Comparison of ENCODE assay signal across 7 mouse cellular contexts in the genomic region with DNA sequence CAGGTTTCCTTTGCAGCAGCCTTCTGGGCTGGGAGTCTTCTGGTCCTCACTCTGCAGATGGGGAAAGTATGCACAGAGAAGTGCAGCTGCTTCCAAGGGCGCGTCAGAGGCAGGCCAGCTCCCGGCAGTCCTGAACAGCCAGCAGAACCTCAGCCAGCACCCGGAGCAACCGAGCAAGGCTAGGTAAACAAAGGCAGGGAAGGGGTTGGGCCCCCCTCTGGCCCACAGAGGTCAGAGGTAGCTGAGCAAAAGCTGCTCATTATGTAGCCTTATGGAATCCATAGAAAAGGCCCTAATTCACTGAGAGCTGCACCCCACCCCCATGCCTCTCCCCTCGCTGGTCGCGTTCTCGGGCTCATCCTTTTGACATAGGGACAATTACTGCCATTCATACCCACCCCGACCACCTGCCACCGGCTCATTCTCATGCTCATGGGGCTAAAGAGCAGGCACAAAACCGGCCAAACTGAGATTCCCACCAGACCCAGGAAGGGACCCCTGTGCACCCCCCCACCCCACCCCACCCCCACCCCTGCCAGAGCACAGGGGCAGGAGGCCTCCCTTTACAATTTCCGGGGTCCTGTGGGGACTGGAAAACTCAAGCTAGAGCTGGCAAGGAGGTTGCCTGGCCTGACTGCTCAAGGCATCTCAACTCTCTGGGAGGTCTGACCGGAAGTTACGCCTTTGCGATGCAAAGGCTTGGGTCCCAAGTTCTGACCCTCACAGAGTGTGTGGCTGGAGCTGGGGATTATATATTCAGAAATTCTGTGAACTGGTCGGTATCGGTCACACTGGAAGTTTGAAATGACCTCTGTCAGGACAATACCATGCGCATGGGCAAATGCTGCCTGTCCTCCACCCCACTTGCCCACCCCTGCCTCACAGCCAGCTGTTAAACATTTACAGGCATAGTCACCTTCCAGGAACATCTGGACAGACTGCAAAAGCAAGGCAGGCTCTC. TPM values are rescaled to one million over a fixed set of nuclear protein-coding genes. Genes with fewer than 3 reads are reported as not detected.
DNase-seq lines count a peak whose midpoint lies in the region; ATAC-seq and TF ChIP-seq lines count a peak whose summit lies in the region.

No protein-coding gene starts in this region.

- TF ChIP-seq CTCF in liver, postnatal 0 days (IDR thresholded peaks at IDR 0.05; ENCODE audit: low read depth) = no peak

- peak; percentile 79 for DNase-seq in embryo, embryonic 10.5 days (ENCODE audit: low spot score)
- peak; percentile 54 for DNase-seq in forebrain, embryonic 10.5 days (ENCODE audit: extremely low spot score, low spot score)
- peak; percentile 30 for DNase-seq in liver, postnatal 0 days
- no peak for DNase-seq in ovary, postnatal 36 days (ENCODE audit: low spot score)
- DNase-seq in adrenal gland, postnatal 14 days = no peak

- no peak overlapping the region for H3K4me2 ChIP-seq in hindbrain, embryonic 16.5 days (ENCODE audit: low read length)
- no peak overlapping the region for H3K4me2 ChIP-seq in liver, postnatal 0 days (ENCODE audit: low read depth, low read length)

- H3K4me1 ChIP-seq in forebrain, embryonic 10.5 days = peaks cover 59% of the 10 kb centered on the region
- peaks cover 5% of the 10 kb centered on the region; the same call in 1 of the 2 replicates for H3K4me1 ChIP-seq in hindbrain, embryonic 16.5 days (ENCODE audit: control insufficient read depth, insufficient read depth, low read depth, low read length)
- H3K4me1 ChIP-seq in liver, postnatal 0 days (ENCODE audit: insufficient read depth) = no peaks in the 10 kb centered on the region

- no peak for TF ChIP-seq EP300 in liver, postnatal 0 days (IDR thresholded peaks at IDR 0.05; ENCODE audit: low read depth)

- no peaks in the 10 kb centered on the region for H3K9me3 ChIP-seq in forebrain, embryonic 10.5 days
- no peaks in the 10 kb centered on the region for H3K9me3 ChIP-seq in hindbrain, embryonic 16.5 days (ENCODE audit: control insufficient read depth, low read length)
- H3K9me3 ChIP-seq in liver, postnatal 0 days (ENCODE audit: low read length) = no peaks in the 10 kb centered on the region

- peak overlapping the region; percentile 81 for H3K27ac ChIP-seq in forebrain, embryonic 10.5 days
- H3K27ac ChIP-seq in hindbrain, embryonic 16.5 days (ENCODE audit: low read depth, low read length) = no peak overlapping the region
- no peak overlapping the region for H3K27ac ChIP-seq in liver, postnatal 0 days (ENCODE audit: low read depth)

- peak; percentile 62 for ATAC-seq in hindbrain, embryonic 16.5 days
- ATAC-seq in liver, postnatal 0 days = peak; percentile 51; the same call in 1 of the 2 replicates
- ATAC-seq in monocyte, adult 5-6 weeks (replicated peaks; ENCODE audit: insufficient number of reproducible peaks, low FRiP score, low TSS enrichment, poor library complexity, severe bottlenecking) = no peak

- H3K27me3 ChIP-seq in forebrain, embryonic 10.5 days (ENCODE audit: poor library complexity, severe bottlenecking) = peaks cover 22% of the 10 kb centered on the region
- no peaks in the 10 kb centered on the region for H3K27me3 ChIP-seq in hindbrain, embryonic 16.5 days (replicated peaks; ENCODE audit: control insufficient read depth, insufficient read depth, low read length)
- no peaks in the 10 kb centered on the region for H3K27me3 ChIP-seq in liver, postnatal 0 days (ENCODE audit: insufficient read depth, low read length)

- peak overlapping the region; percentile 23 for H3K4me3 ChIP-seq in forebrain, embryonic 10.5 days
- no peak overlapping the region for H3K4me3 ChIP-seq in hindbrain, embryonic 16.5 days (ENCODE audit: low read length)
- H3K4me3 ChIP-seq in liver, postnatal 0 days (ENCODE audit: low read depth, low read length) = no peak overlapping the region

- H3K9ac ChIP-seq in hindbrain, embryonic 16.5 days (ENCODE audit: low read depth, low read length) = no peak overlapping the region
- no peak overlapping the region for H3K9ac ChIP-seq in liver, postnatal 0 days (replicated peaks)

- H3K36me3 ChIP-seq in forebrain, embryonic 10.5 days (replicated peaks) = no peaks in the 10 kb centered on the region
- no peaks in the 10 kb centered on the region for H3K36me3 ChIP-seq in hindbrain, embryonic 16.5 days (ENCODE audit: control insufficient read depth, insufficient read depth, low read length)
- H3K36me3 ChIP-seq in liver, postnatal 0 days (replicated peaks; ENCODE audit: insufficient read depth, low read length) = no peaks in the 10 kb centered on the region

- 10% methylated on average over 19 of the region's 19 CpGs for WGBS in forebrain, embryonic 10.5 days
- WGBS in hindbrain, embryonic 16.5 days = 18% methylated on average over 19 of the region's 19 CpGs
- 42% methylated on average over 19 of the region's 19 CpGs for WGBS in liver, postnatal 0 days (ENCODE audit: insufficient replicate concordance)

RNA-seq across cellular contexts. Expression of a gene that starts 59.0 kb away (rescaled TPM):
- 9.4 and 9.6 TPM in 2 replicates for polyA plus RNA-seq in forebrain, embryonic 10.5 days (2016; fragmentation: Nextera tagmentation; extraction: Ambion mirVana)
- polyA plus RNA-seq in hindbrain, embryonic 16.5 days (2015; fragmentation: Nextera tagmentation; extraction: Ambion mirVana) = 1.9 and 2.7 TPM in 2 replicates
- 0.76 and 0.99 TPM in 2 replicates for polyA plus RNA-seq in liver, postnatal 0 days (2015; fragmentation: Nextera tagmentation; extraction: Ambion mirVana)
- total RNA-seq in monocyte, adult 5-6 weeks (2017) = 12.6 to 14.3 TPM (median 13.2 TPM) in 3 replicates
- 13.7 and 13.9 TPM in 2 replicates for total RNA-seq in adrenal gland, postnatal 14 days (2021)

Comparison
In these comparisons a context has a peak if more than half of its experiments do, and no peak if none do; other contexts are left out.
1. DNase-seq: peak in embryo, embryonic 10.5 days (single experiment), forebrain, embryonic 10.5 days (single experiment) and liver, postnatal 0 days (single experiment); none in ovary, postnatal 36 days (single experiment) and adrenal gland, postnatal 14 days (single experiment).